Mouse (Mus musculus): ENCODE results near the gene Cylc1. TPM values are rescaled to one million over a fixed set of nuclear protein-coding genes. Genes with fewer than 3 reads are reported as not detected.

The Cylc1 gene
- not detected in 2 replicates for polyA plus RNA-seq (2012; ENCODE audit: insufficient read depth, insufficient read length, missing spikeins)

- H3K4me3 ChIP-seq (ENCODE audit: insufficient read depth, low read depth, low read length) = no peak within 1 kb of the TSS
- no peaks in the 10 kb centered on the region for H3K4me1 ChIP-seq (ENCODE audit: control insufficient read depth, insufficient read depth, insufficient read length, low read length)
- no peak within 1 kb of the TSS for H3K27ac ChIP-seq (replicated peaks; ENCODE audit: low read depth, low read length)
Measured at GRCm38 (mm10) chrX:111110118-111110517, at the start of gene Cylc1. TSS of gene Cylc1 (plus strand) at chrX:111110418.

- no peaks in the 10 kb centered on the region for H3K4me1 ChIP-seq (ENCODE audit: control insufficient read depth, insufficient read depth, insufficient read length, low read length)
- no peak overlapping the region for H3K4me3 ChIP-seq (ENCODE audit: insufficient read depth, low read depth, low read length)
- no peak overlapping the region for H3K27ac ChIP-seq (replicated peaks; ENCODE audit: low read depth, low read length)
Measured at GRCm38 (mm10) chrX:111078680-111079079, 31.5 kb upstream of the Cylc1 start.

- Histone ChIP-seq H3K4me1 (ENCODE audit: control insufficient read depth, insufficient read depth, insufficient read length, low read length) (no peaks in the 10 kb centered on the region), H3K4me3 (ENCODE audit: insufficient read depth, low read depth, low read length) (no peak within 1 kb of the TSS), H3K27ac (replicated peaks; ENCODE audit: low read depth, low read length) (no peak within 1 kb of the TSS)
Measured at GRCm38 (mm10) chrX:111168040-111168439, 57.8 kb downstream of the Cylc1 start, which contains the start of gene Gm10112. TSS of gene Gm10112 (plus strand) at chrX:111168340.

Other genes starting within 250 kb of the Cylc1 start
- not detected in 2 replicates for gene Gm10112, start 57.9 kb downstream of the Cylc1 start, polyA plus RNA-seq (2012; ENCODE audit: insufficient read depth, insufficient read length, missing spikeins)